Mouse (Mus musculus) kidney, adult 2 months (tissue): ENCODE data around the gene Nit2. TPM values are rescaled to one million over a fixed set of nuclear protein-coding genes. Genes with fewer than 3 reads are reported as not detected.
A peak's percentile ranks its signal among the peaks of the same experiment; 100 is the strongest.

ENCODE experiments used
- DNase-seq: peaks from one replicate; pipeline ENCODE4 v3.0.0; 2021
- H3K27ac ChIP-seq: fragments of 200-500 bp; 2 replicates; pipeline ENCODE4 v1.5.1; 2012; ENCODE audit warnings: low read depth, low read length, control low read depth, inconsistent platforms; ENCODE audit not compliant: insufficient read depth
- H3K27me3 ChIP-seq: fragments of 200-500 bp; replicated peaks from 2 replicates; pipeline ENCODE4 v1.6.1; 2012; ENCODE audit warnings: mild to moderate bottlenecking, moderate library complexity, low read length, inconsistent platforms; ENCODE audit not compliant: control insufficient read depth, insufficient read depth
- H3K36me3 ChIP-seq: fragments of 200-500 bp; 2 replicates; pipeline ENCODE4 v1.6.1; 2012; ENCODE audit warnings: mild to moderate bottlenecking, moderate library complexity, low read length, inconsistent platforms; ENCODE audit not compliant: control insufficient read depth, insufficient read depth
- H3K4me1 ChIP-seq: fragments of 200-500 bp; 2 replicates; pipeline ENCODE4 v1.6.1; 2011; ENCODE audit warnings: low read length; ENCODE audit not compliant: control insufficient read depth, insufficient read depth
- H3K4me3 ChIP-seq: fragments of 200-500 bp; 2 replicates; pipeline ENCODE4 v1.5.1; 2011; ENCODE audit warnings: mild to moderate bottlenecking, low read depth, low read length, control low read depth; ENCODE audit not compliant: insufficient read depth
- CTCF ChIP-seq: fragments of 200-500 bp; conservative IDR thresholded peaks from 2 replicates; pipeline ENCODE4 v1.5.1; 2011; ENCODE audit warnings: low read depth, mild to moderate bottlenecking, control low read depth, low read length, moderate library complexity, mixed read lengths; ENCODE audit not compliant: insufficient read depth, insufficient read length
- POLR2A ChIP-seq: fragments of 200-500 bp; IDR thresholded peaks from one replicate; pipeline ENCODE4 v1.6.1; 2011; ENCODE audit warnings: low read depth, low read length, control low read depth
- WGBS: fragments of 180-500 bp; shearing (Covaris S2); methylation state at CpG from one replicate; pipeline ENCODE4 v1.1.7; 2018; 5-methylcytosine and 5-hydroxymethylcytosine counted together
- polyA plus RNA-seq: library from polyadenylated mRNA; depleted of rRNA; stranded (reverse); fragments of >200 nt; gene quantifications from 2 replicates; pipeline ENCODE4 v1.2.3, GENCODE M21; 2012

Gene Nit2
- polyA plus RNA-seq, 1 experiment, result 83.7 TPM

GRCm38 (mm10) chr16:57163694-57164093 lies 3.4 kb downstream of the Nit2 start:
- TF ChIP-seq CTCF, result no peak
- no peak for TF ChIP-seq POLR2A
- Histone ChIP-seq H3K36me3 (peaks cover 16% of the 10 kb centered on the region), H3K4me3 (no peak overlapping the region), H3K27ac (peak overlapping the region; percentile 96), H3K4me1 (peaks cover 29% of the 10 kb centered on the region), H3K27me3 (no peaks in the 10 kb centered on the region)
- DNase-seq, result peak; percentile 52
- 44% methylated on average over 1 of the region's 1 CpGs for WGBS

DNA sequence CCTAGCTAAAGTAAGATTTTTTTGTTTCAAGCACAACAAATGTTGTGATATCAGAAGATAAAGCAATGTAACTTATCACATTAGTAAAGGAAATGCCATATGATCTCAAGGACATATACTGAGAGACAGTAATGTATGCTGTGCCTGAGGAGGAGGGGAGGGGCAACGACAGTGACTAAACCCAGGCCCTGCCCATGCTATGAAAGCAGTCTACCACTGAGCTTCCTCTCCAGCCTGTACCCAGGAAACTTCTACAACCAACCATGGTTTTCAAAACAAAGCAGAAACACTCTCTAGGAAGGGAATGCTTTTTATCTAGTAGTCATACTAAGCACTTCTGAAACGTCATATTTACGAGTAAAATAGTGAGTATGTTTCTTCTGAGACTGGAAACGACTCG lies 4.3 kb downstream of the Nit2 start:
- Histone ChIP-seq H3K4me1 (peaks cover 28% of the 10 kb centered on the region), H3K4me3 (no peak overlapping the region), H3K27me3 (no peaks in the 10 kb centered on the region), H3K27ac (peak overlapping the region; percentile 96), H3K36me3 (peaks cover 20% of the 10 kb centered on the region)
- DNase-seq, result no peak
- TF ChIP-seq POLR2A (no peak), CTCF (no peak)
- WGBS, result 72% methylated on average over 5 of the region's 5 CpGs

GRCm38 (mm10) chr16:57159835-57160234 lies 7.3 kb downstream of the Nit2 start:
- no peak for DNase-seq
- no peak for TF ChIP-seq CTCF
- TF ChIP-seq POLR2A, result no peak
- WGBS, result 39% methylated on average over 7 of the region's 7 CpGs
- Histone ChIP-seq H3K36me3 (peaks cover 22% of the 10 kb centered on the region), H3K4me3 (no peak overlapping the region), H3K4me1 (peaks cover 17% of the 10 kb centered on the region), H3K27ac (peak overlapping the region; percentile 43; the same call in 1 of the 2 replicates), H3K27me3 (no peaks in the 10 kb centered on the region)

GRCm38 (mm10) chr16:57157728-57158127 lies 9.4 kb downstream of the Nit2 start:
- DNase-seq, result no peak
- H3K27me3 ChIP-seq, result no peaks in the 10 kb centered on the region
- TF ChIP-seq CTCF (no peak), POLR2A (no peak)
- 55% methylated on average over 4 of the region's 4 CpGs for WGBS
- H3K4me3 ChIP-seq, result no peak overlapping the region
- peaks cover 25% of the 10 kb centered on the region for H3K36me3 ChIP-seq
- H3K4me1 ChIP-seq, result peaks cover 4% of the 10 kb centered on the region; the same call in 1 of the 2 replicates
- peak overlapping the region; percentile 51; the same call in 1 of the 2 replicates for H3K27ac ChIP-seq

DNA sequence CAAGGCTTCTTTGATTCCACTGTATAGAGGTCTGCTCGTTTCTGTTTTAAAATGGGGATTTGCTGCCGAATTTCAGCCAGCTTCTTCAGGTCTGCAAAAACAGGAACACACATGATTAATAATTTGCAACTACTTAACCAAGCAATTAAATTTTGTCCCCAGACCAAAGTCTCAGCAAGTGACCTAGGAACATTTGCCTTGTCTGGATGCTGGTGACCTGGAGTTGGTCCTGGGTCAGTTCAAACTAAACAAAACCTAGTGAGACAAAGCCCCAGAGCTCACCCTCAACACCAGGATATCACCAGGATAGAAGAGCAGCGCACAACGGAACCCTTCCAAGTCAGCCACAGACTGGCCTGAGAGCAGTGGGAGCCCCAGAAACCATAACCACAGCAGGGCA lies 10.1 kb downstream of the Nit2 start:
- peaks cover 3% of the 10 kb centered on the region; the same call in 1 of the 2 replicates for H3K4me1 ChIP-seq
- no peaks in the 10 kb centered on the region for H3K27me3 ChIP-seq
- peaks cover 23% of the 10 kb centered on the region for H3K36me3 ChIP-seq
- no peak overlapping the region for H3K4me3 ChIP-seq
- TF ChIP-seq CTCF (no peak), POLR2A (no peak)
- peak overlapping the region; percentile 59; the same call in 1 of the 2 replicates for H3K27ac ChIP-seq
- 47% methylated on average over 4 of the region's 4 CpGs for WGBS
- peak; percentile 87 for DNase-seq

GRCm38 (mm10) chr16:57155899-57156298 lies 11.2 kb downstream of the Nit2 start:
- TF ChIP-seq CTCF (no peak), POLR2A (no peak)
- H3K27ac ChIP-seq, result peak overlapping the region; percentile 5; the same call in 1 of the 2 replicates
- H3K36me3 ChIP-seq, result peaks cover 20% of the 10 kb centered on the region
- H3K4me1 ChIP-seq, result peaks cover 3% of the 10 kb centered on the region; the same call in 1 of the 2 replicates
- no peak overlapping the region for H3K4me3 ChIP-seq
- no peaks in the 10 kb centered on the region for H3K27me3 ChIP-seq
- DNase-seq, result no peak

DNA sequence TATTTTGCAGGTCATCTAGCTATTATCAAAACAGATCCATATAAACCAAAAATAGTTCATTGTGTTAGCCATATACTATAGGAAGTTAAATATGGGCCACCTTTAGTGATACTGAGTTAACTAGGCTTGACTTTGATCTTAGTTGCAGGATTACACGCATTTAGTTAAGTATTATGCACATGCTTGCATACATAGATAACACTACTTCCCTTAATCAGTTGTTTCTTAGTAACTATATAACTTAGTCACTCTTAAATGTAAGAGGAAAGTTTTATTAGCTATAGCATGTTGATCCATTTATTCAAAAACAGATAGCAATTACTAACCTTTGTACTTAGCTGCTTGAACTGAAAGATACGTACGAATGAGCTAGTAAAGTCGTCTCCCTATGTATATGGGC lies 15.7 kb downstream of the Nit2 start:
- no peaks in the 10 kb centered on the region for H3K27me3 ChIP-seq
- WGBS, result 82% methylated on average over 4 of the region's 4 CpGs
- no peaks in the 10 kb centered on the region; the same call in 1 of the 2 replicates for H3K4me1 ChIP-seq
- H3K27ac ChIP-seq, result no peak overlapping the region
- peaks cover 15% of the 10 kb centered on the region for H3K36me3 ChIP-seq
- no peak overlapping the region for H3K4me3 ChIP-seq
- TF ChIP-seq POLR2A, result no peak
- no peak for DNase-seq

DNA sequence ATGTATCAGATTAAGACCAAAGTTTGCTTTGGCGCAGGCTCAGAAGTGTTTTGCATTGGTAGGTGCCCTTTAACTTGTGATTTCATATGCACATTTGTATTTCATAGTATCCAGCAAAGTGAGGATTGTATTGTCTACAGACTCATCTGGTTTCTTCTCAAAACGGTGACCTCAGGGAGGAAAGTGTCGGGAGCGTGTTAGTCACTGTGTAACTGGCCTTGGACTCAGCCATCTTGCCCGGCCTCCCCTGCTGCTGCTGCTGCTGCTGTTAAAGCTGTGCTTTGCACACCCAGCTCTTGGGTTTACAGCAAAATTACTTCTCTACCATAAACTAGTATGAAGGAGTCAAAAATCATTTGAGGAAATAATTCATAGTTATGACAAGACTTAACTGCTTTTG lies 22.4 kb downstream of the Nit2 start:
- TF ChIP-seq CTCF (no peak), POLR2A (no peak)
- Histone ChIP-seq H3K36me3 (peaks cover 8% of the 10 kb centered on the region), H3K4me3 (no peak overlapping the region), H3K27me3 (no peaks in the 10 kb centered on the region), H3K27ac (no peak overlapping the region), H3K4me1 (peaks cover 2% of the 10 kb centered on the region; the same call in 1 of the 2 replicates)
- 52% methylated on average over 5 of the region's 5 CpGs for WGBS
- no peak for DNase-seq
